Mouse (Mus musculus) cerebellum, adult 9-10 months (tissue): ENCODE measurements at regions not wholly inside any gene's neighbourhood (a gene's known extent, or its start where the extent isn't known, plus 50 kb on each side); places are given as distances from the start of the nearest gene placed in this dataset.

Experiments used
- DNase-seq: peaks from one replicate; pipeline ENCODE4 v3.0.0; 2022

- DNase-seq, result no peak
Observed at GRCm38 (mm10) chr6:74033811-74034210, 564.3 kb upstream of the 4931417E11Rik start.

- no peak for DNase-seq
Observed at GRCm38 (mm10) chr6:74017107-74017506, 547.6 kb upstream of the 4931417E11Rik start.

- no peak for DNase-seq
Observed at GRCm38 (mm10) chr6:73981742-73982141, 512.3 kb upstream of the 4931417E11Rik start.

- DNase-seq, result no peak
Observed at GRCm38 (mm10) chr6:73949934-73950293, 480.4 kb upstream of the 4931417E11Rik start.

GRCm38 (mm10) chr6:73949121-73949933 is 479.9 kb upstream of the 4931417E11Rik start:
- DNase-seq, result no peak

GRCm38 (mm10) chr6:73913426-73914404 is 444.2 kb upstream of the 4931417E11Rik start:
- DNase-seq, result peak; percentile 92

- DNase-seq, result no peak
Observed at GRCm38 (mm10) chr6:73889144-73889795, 419.8 kb upstream of the 4931417E11Rik start.

- no peak for DNase-seq
Observed at GRCm38 (mm10) chr6:73878662-73879061, 409.2 kb upstream of the 4931417E11Rik start.

GRCm38 (mm10) chr6:73868683-73869082 is 399.2 kb upstream of the 4931417E11Rik start:
- no peak for DNase-seq
